Mouse (Mus musculus): ENCODE results near the gene Atf6. TPM values are rescaled to one million over a fixed set of nuclear protein-coding genes. Genes with fewer than 3 reads are reported as not detected.

Atf6 gene
- polyA plus RNA-seq, 1 experiment = 9.6 TPM

DNA sequence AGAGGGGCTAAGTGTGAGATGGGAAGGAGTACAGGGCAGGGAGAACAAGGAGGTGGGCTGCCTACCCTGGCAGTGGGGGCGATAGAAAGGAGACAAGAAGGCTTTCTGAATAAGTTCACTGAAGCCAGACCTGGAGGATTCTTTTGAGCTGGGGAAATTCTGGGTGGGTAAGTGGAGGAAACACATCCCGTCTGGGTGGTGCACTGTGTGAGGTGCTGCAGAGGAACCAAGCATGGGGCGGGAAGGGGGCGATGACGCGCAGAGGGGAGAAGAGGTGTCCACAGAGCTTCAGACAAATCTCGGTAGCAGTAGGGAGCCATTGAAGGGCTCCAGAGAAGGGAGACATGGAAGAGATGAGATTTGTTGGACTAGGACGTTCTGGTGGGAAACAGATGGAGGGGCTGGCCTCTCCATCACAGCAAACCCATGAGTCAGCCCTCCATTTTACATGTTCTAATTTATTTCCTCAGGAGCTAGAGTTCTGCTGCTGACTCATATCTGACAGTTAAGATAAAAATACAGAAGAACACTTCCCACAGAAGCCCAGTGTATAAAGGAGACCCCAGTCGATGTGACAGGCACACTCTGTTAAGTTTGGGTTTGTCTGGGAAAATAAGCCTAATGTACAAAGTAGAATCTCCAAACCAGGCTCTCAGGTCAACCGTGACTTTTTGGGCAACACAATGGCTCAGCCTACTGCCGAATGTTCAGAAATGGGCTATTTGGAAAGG lies 135.5 kb downstream of the Atf6 start:
- WGBS = 83% methylated on average over 11 of the region's 11 CpGs
- no peak overlapping the region for H3K4me3 ChIP-seq (ENCODE audit: extremely low read depth, insufficient read depth, insufficient read length)
- DNase-seq (ENCODE audit: low read depth in 1 of 2, low spot score in 2 of 2) = no peak
- H3K27ac ChIP-seq (ENCODE audit: insufficient read depth, low read length) = no peak overlapping the region
- H3K4me1 ChIP-seq (ENCODE audit: control insufficient read depth, insufficient read depth, insufficient read length) = peaks cover 4% of the 10 kb centered on the region
- TF ChIP-seq POLR2A (IDR thresholded peaks at IDR 0.05; ENCODE audit: low read depth, low read length) (no peak), CTCF (IDR thresholded peaks at IDR 0.05; ENCODE audit: extremely low read depth, insufficient read depth, insufficient read length, insufficient replicate concordance) (no peak)
- no peaks in the 10 kb centered on the region for H3K27me3 ChIP-seq (ENCODE audit: control insufficient read depth, insufficient read depth, low read length)
- H3K36me3 ChIP-seq (ENCODE audit: control insufficient read depth, insufficient read depth, low read length) = 0 out of 2 replicates have a peak, but pooled peaks cover 3% of the 10 kb centered on the region

DNA sequence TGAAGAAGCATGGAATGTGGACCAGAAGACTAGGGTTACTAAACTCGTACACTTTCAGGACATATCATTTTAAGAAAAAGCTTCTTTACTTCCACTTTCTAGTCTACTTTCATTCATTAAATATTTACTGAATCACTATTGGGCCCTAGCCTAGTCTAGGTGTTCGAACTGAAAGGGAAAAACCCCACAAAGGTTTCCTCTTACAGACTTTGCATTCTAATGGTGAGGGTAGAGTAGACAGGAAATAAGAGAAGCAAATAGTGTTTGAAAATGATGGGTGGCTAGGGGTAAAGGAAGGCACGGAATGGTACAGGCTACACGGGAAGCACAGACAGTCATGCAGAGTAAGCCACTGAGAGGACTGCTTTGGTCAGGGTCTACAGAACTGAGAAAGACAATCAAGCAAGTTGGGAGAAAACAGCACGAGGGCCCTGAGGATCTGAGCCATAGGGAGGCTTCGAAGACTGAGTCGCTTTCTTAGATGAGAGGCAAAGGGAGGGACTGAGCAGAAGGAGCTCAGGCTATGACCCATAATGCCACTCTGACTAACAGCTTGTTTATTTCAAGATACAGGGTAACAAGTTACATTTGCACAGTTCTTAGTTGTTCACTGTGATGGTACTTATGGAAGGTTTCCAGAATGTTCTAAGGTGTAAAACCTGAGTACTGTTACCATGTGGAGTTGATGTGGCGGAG lies 138.2 kb downstream of the Atf6 start:
- DNase-seq (ENCODE audit: low read depth in 1 of 2, low spot score in 2 of 2) = peak in 1 of 2 experiments; percentile 17
- H3K27ac ChIP-seq (ENCODE audit: insufficient read depth, low read length) = no peak overlapping the region; the same call in 1 of the 2 replicates
- TF ChIP-seq POLR2A (IDR thresholded peaks at IDR 0.05; ENCODE audit: low read depth, low read length) (no peak), CTCF (IDR thresholded peaks at IDR 0.05; ENCODE audit: extremely low read depth, insufficient read depth, insufficient read length, insufficient replicate concordance) (no peak)
- peaks cover 4% of the 10 kb centered on the region for H3K4me1 ChIP-seq (ENCODE audit: control insufficient read depth, insufficient read depth, insufficient read length)
- no peaks in the 10 kb centered on the region for H3K27me3 ChIP-seq (ENCODE audit: control insufficient read depth, insufficient read depth, low read length)
- no peak overlapping the region for H3K4me3 ChIP-seq (ENCODE audit: extremely low read depth, insufficient read depth, insufficient read length)
- 60% methylated on average over 8 of the region's 8 CpGs for WGBS
- H3K36me3 ChIP-seq (ENCODE audit: control insufficient read depth, insufficient read depth, low read length) = 0 out of 2 replicates have a peak, but pooled peaks cover 1% of the 10 kb centered on the region

DNA sequence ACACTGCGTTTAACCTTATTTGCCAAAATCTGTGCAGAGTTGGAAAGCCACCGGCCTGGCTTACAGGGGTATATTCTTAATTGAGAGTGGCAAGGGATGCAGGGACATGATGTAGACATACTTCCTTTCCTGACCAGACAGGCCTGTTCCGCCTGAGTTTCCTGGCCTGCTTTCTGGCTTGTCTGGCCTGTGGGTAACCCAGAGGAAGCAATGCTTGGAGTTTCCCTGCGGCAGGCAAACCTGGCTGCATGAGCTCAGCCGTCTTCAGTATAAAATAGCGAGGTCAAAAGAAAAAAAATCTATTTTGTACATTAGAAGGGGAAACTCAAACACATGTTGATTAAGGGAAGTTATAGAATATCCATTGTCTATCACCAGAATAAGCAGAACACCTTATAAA lies 139.0 kb downstream of the Atf6 start:
- Histone ChIP-seq H3K27me3 (ENCODE audit: control insufficient read depth, insufficient read depth, low read length) (no peaks in the 10 kb centered on the region), H3K4me3 (ENCODE audit: extremely low read depth, insufficient read depth, insufficient read length) (no peak overlapping the region), H3K27ac (ENCODE audit: insufficient read depth, low read length) (no peak overlapping the region), H3K36me3 (ENCODE audit: control insufficient read depth, insufficient read depth, low read length) (0 out of 2 replicates have a peak, but pooled peaks cover under 1% of the 10 kb centered on the region), H3K4me1 (ENCODE audit: control insufficient read depth, insufficient read depth, insufficient read length) (peaks cover 4% of the 10 kb centered on the region)
- WGBS = 81% methylated on average over 6 of the region's 6 CpGs
- TF ChIP-seq CTCF (IDR thresholded peaks at IDR 0.05; ENCODE audit: extremely low read depth, insufficient read depth, insufficient read length, insufficient replicate concordance) (no peak), POLR2A (IDR thresholded peaks at IDR 0.05; ENCODE audit: low read depth, low read length) (no peak)
- DNase-seq (ENCODE audit: low read depth in 1 of 2, low spot score in 2 of 2) = no peak

DNA sequence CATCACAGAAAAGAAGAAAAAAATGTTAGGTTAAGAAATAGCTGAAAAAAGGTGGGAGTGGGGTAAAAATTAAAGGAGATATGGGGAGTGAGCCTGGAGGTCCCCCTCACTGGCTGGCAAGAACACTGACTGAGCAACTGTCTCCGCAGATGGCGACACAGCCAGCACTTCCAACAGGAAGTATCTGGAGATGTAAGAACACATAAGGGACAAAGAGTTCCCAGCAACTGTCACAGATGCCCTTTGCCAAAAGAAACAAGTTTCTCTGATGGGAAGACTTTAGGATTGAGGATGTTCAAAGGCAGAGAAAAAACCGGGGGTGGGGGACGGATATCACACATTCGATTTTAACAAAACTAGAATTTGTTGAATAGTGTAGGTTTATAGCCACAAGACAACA lies 146.0 kb downstream of the Atf6 start:
- no peak overlapping the region for H3K27ac ChIP-seq (ENCODE audit: insufficient read depth, low read length)
- no peak for DNase-seq (ENCODE audit: low read depth in 1 of 2, low spot score in 2 of 2)
- H3K27me3 ChIP-seq (ENCODE audit: control insufficient read depth, insufficient read depth, low read length) = no peaks in the 10 kb centered on the region
- H3K4me1 ChIP-seq (ENCODE audit: control insufficient read depth, insufficient read depth, insufficient read length) = no peaks in the 10 kb centered on the region
- no peak for TF ChIP-seq CTCF (IDR thresholded peaks at IDR 0.05; ENCODE audit: extremely low read depth, insufficient read depth, insufficient read length, insufficient replicate concordance)
- no peak for TF ChIP-seq POLR2A (IDR thresholded peaks at IDR 0.05; ENCODE audit: low read depth, low read length)
- H3K36me3 ChIP-seq (ENCODE audit: control insufficient read depth, insufficient read depth, low read length) = no peaks in the 10 kb centered on the region; the same call in 1 of the 2 replicates
- H3K4me3 ChIP-seq (ENCODE audit: extremely low read depth, insufficient read depth, insufficient read length) = no peak overlapping the region
- 89% methylated on average over 5 of the region's 5 CpGs for WGBS

DNA sequence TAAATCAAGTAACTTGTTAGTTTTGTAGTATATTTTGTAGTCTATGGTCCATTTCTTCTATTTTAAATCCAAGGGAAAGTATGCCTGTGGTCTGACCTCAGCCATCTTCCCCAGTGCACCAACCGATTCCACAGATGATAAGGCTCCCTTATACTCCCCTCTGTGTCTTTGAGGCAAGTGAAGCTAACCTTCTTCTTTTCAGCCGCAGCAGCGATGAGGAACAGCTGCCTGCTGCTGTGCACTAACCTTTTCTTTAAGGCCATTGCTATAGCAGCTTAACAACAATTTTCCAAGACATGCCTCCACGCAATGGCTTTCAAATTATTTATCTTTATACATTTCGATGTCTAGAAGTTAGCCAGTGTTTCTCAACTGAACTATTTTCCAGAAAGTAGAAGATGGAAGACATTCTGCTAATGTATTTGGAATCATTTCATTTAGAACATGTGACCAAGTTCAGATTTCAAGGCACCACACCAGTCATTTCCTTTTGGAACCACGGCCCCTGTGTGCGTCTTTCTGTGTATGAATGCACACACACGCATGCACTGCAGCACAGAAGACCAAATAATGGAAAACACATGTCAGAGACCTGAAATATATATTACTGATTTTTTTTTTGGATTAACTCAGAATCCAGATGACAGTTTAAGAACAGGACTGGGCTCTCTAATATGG lies 149.3 kb downstream of the Atf6 start:
- no peak for TF ChIP-seq CTCF (IDR thresholded peaks at IDR 0.05; ENCODE audit: extremely low read depth, insufficient read depth, insufficient read length, insufficient replicate concordance)
- no peak for TF ChIP-seq POLR2A (IDR thresholded peaks at IDR 0.05; ENCODE audit: low read depth, low read length)
- no peaks in the 10 kb centered on the region for H3K27me3 ChIP-seq (ENCODE audit: control insufficient read depth, insufficient read depth, low read length)
- H3K27ac ChIP-seq (ENCODE audit: insufficient read depth, low read length) = no peak overlapping the region
- no peak for DNase-seq (ENCODE audit: low read depth in 1 of 2, low spot score in 2 of 2)
- H3K4me1 ChIP-seq (ENCODE audit: control insufficient read depth, insufficient read depth, insufficient read length) = no peaks in the 10 kb centered on the region
- H3K36me3 ChIP-seq (ENCODE audit: control insufficient read depth, insufficient read depth, low read length) = no peaks in the 10 kb centered on the region; the same call in 1 of the 2 replicates
- WGBS = 75% methylated on average over 8 of the region's 8 CpGs
- no peak overlapping the region for H3K4me3 ChIP-seq (ENCODE audit: extremely low read depth, insufficient read depth, insufficient read length)

DNA sequence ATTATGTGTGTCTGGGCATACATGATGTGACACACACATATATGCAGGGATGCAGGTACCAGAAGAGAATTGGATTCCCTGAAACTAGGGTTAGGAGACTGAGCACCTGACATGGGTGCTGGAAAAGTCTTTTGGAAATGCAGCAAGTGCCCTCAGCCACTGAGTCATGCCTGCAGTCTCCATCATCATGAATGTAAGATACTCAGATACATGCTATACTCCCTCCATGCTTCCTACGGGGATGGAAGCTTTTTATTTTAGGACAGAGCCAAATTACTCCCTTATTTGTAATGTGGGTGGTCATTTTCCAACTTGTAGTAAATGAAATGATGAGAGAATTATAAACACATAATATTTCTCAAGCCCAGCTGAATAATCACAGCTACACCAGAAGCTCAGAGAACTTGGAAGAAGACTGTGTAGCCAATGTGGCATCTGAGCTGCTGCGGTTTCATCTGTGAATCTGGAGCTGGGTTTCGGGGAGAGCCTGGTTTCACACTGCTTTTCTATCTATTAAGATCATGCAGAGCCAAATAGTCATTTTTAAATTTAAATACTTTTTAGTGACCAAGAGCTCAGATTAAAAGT lies 150.2 kb downstream of the Atf6 start:
- Histone ChIP-seq H3K27me3 (ENCODE audit: control insufficient read depth, insufficient read depth, low read length) (no peaks in the 10 kb centered on the region), H3K4me1 (ENCODE audit: control insufficient read depth, insufficient read depth, insufficient read length) (no peaks in the 10 kb centered on the region), H3K36me3 (ENCODE audit: control insufficient read depth, insufficient read depth, low read length) (no peaks in the 10 kb centered on the region), H3K4me3 (ENCODE audit: extremely low read depth, insufficient read depth, insufficient read length) (no peak overlapping the region), H3K27ac (ENCODE audit: insufficient read depth, low read length) (no peak overlapping the region)
- TF ChIP-seq POLR2A (IDR thresholded peaks at IDR 0.05; ENCODE audit: low read depth, low read length) (no peak), CTCF (IDR thresholded peaks at IDR 0.05; ENCODE audit: extremely low read depth, insufficient read depth, insufficient read length, insufficient replicate concordance) (no peak)
- DNase-seq (ENCODE audit: low read depth in 1 of 2, low spot score in 2 of 2) = no peak
- WGBS = 93% methylated on average over 3 of the region's 3 CpGs
